Mouse (Mus musculus): ENCODE data around the gene Tmbim7.

The Tmbim7 gene

GRCm38 (mm10) chr5:3665225-3665624, 14.2 kb downstream of the Tmbim7 start:
- DNase-seq (ENCODE audit: low spot score in 2 of 2), result no peak

- DNase-seq (ENCODE audit: low spot score in 2 of 2), result no peak
Observed at GRCm38 (mm10) chr5:3666585-3666984, 15.6 kb downstream of the Tmbim7 start.

- DNase-seq (ENCODE audit: low spot score in 2 of 2), result no peak
Observed at GRCm38 (mm10) chr5:3669938-3670554, 19.1 kb downstream of the Tmbim7 start.

GRCm38 (mm10) chr5:3688298-3688697, 37.3 kb downstream of the Tmbim7 start:
- no peak for DNase-seq (ENCODE audit: low spot score in 2 of 2)

GRCm38 (mm10) chr5:3691283-3691682, 40.3 kb downstream of the Tmbim7 start:
- DNase-seq (ENCODE audit: low spot score in 2 of 2), result no peak

GRCm38 (mm10) chr5:3692956-3693355, 42.0 kb downstream of the Tmbim7 start:
- no peak for DNase-seq (ENCODE audit: low spot score in 2 of 2)

- no peak for DNase-seq (ENCODE audit: low spot score in 2 of 2)
Observed at GRCm38 (mm10) chr5:3695191-3695590, 44.2 kb downstream of the Tmbim7 start.

- DNase-seq (ENCODE audit: low spot score in 2 of 2), result no peak
Observed at GRCm38 (mm10) chr5:3696031-3696430, 45.0 kb downstream of the Tmbim7 start.

- no peak for DNase-seq (ENCODE audit: low spot score in 2 of 2)
Observed at GRCm38 (mm10) chr5:3700025-3700424, 49.0 kb downstream of the Tmbim7 start.

- DNase-seq (ENCODE audit: low spot score in 2 of 2), result no peak
Observed at GRCm38 (mm10) chr5:3702180-3702579, 51.2 kb downstream of the Tmbim7 start.

- no peak for DNase-seq (ENCODE audit: low spot score in 2 of 2)
Observed at GRCm38 (mm10) chr5:3715800-3716199, 64.8 kb downstream of the Tmbim7 start.

GRCm38 (mm10) chr5:3719371-3719770, 68.4 kb downstream of the Tmbim7 start:
- DNase-seq (ENCODE audit: low spot score in 2 of 2), result no peak

- DNase-seq (ENCODE audit: low spot score in 2 of 2), result no peak
Observed at GRCm38 (mm10) chr5:3722873-3723272, 71.9 kb downstream of the Tmbim7 start.

- DNase-seq (ENCODE audit: low spot score in 2 of 2), result no peak
Observed at GRCm38 (mm10) chr5:3723415-3723814, 72.4 kb downstream of the Tmbim7 start.

- DNase-seq (ENCODE audit: low spot score in 2 of 2), result no peak
Observed at GRCm38 (mm10) chr5:3725491-3725890, 74.5 kb downstream of the Tmbim7 start.

GRCm38 (mm10) chr5:3728820-3729219, 77.8 kb downstream of the Tmbim7 start:
- no peak for DNase-seq (ENCODE audit: low spot score in 2 of 2)

Measured in right cerebral cortex, postnatal 36 days (tissue).